17 mouse cellular contexts compared by ENCODE assay signal in the genomic region with DNA sequence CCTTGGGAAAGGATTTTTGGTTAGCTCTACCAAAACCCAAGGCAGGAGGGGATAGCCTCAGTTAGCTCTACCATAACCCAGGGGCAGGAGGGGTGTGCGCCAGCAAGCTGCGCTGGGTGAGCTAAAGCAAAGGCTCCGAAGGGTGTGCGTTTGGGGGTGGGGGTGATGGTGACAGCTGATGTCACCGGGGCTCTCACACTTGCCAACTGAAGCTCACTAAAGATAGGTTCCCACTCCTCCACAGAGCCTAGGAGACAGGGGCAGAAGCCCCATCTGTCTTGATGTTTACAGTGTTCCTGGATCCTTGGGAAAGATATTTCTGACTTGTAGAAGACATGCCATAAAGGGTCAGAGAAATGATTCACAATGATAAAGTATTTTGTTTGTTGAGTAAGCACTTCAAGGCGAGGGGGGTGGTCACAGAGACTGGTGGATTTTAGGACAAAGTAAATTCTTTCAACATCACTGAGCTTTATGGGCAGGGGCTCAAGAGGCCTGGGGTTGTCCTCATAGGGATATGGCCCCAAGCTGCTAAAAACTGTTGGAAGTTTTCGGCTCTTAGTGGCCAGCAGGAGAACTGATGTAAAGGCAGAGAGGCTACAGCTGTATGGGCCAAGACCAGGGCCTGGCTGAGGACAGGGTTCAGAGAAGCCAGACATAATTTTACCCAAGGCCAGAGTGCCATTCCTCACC. TPM values are rescaled to one million over a fixed set of nuclear protein-coding genes. Genes with fewer than 3 reads are reported as not detected.
A peak's percentile ranks its signal among the peaks of the same experiment; 100 is the strongest.
DNase-seq lines count a peak whose midpoint lies in the region; ATAC-seq and TF ChIP-seq lines count a peak whose summit lies in the region.
"Had no signal": no experiment of that assay in that cellular context is flagged by ENCODE, and none has a peak within 500 bp of the region (broad histone marks: within the 10 kb centered on the region; RNA-seq: fewer than 3 reads in every experiment).

No protein-coding gene starts in this region.

- no peak for TF ChIP-seq CTCF in forebrain, postnatal 0 days (IDR thresholded peaks at IDR 0.05; ENCODE audit: low read depth)
- TF ChIP-seq CTCF in embryonic fibroblast, embryonic 13.5 days (IDR thresholded peaks at IDR 0.05; ENCODE audit: borderline replicate concordance, insufficient read depth, low read length): no peak

- ATAC-seq in forebrain, embryonic 16.5 days: no peak
- ATAC-seq in forebrain, postnatal 0 days: no peak
- ATAC-seq: CD4-positive, CD25-positive, alpha-beta regulatory T cell, adult 4 months had no signal

- 73% methylated on average over 7 of the region's 7 CpGs for WGBS in forebrain, embryonic 16.5 days
- WGBS in forebrain, postnatal 0 days: 73% methylated on average over 7 of the region's 7 CpGs
- 82% methylated on average over 7 of the region's 7 CpGs for WGBS in hindbrain, embryonic 10.5 days

- no peaks in the 10 kb centered on the region for H3K9me3 ChIP-seq in forebrain, embryonic 16.5 days (ENCODE audit: control insufficient read depth, low read length)
- H3K9me3 ChIP-seq in forebrain, postnatal 0 days (ENCODE audit: low read length): no peaks in the 10 kb centered on the region
- H3K9me3 ChIP-seq in hindbrain, embryonic 10.5 days: 0 out of 2 replicates have a peak, but pooled peaks cover 3% of the 10 kb centered on the region
- H3K9me3 ChIP-seq: heart, embryonic 12.5 days; liver, embryonic 13.5 days had no signal

- intact Hi-C loops in left cerebral cortex, postnatal 25 days (cut with DNase I): loop anchor here (2.0 kb wide), 1 partner anchor 19 kb away; no protein-coding TSS in a partner anchor
- intact Hi-C loops in left cerebral cortex, postnatal 4 days (cut with DNase I): no loop called here

- no peak for DNase-seq in forebrain, postnatal 0 days
- peak; percentile 18 to 64 for DNase-seq in left cerebral cortex, postnatal 25 days (ENCODE audit: low spot score in 2 of 2)
- DNase-seq in left cerebral cortex, postnatal 4 days: no peak
- DNase-seq in brain, adult 2 months (ENCODE audit: low read depth, low spot score): peak; percentile 52
- no peak for DNase-seq in hindbrain, embryonic 10.5 days (ENCODE audit: low spot score)
- DNase-seq: cerebellum, adult 2 months; heart, postnatal 4 days; kidney, adult 2 months; liver, embryonic 13.5 days; thymus, adult 2 months had no signal

- H3K4me3 ChIP-seq in forebrain, embryonic 16.5 days (replicated peaks; ENCODE audit: low read length): no peak overlapping the region
- H3K4me3 ChIP-seq in forebrain, postnatal 0 days (ENCODE audit: low read depth, low read length): no peak overlapping the region
- H3K4me3 ChIP-seq in embryonic fibroblast, embryonic 13.5 days (ENCODE audit: insufficient read depth, low read length): no peak overlapping the region
- H3K4me3 ChIP-seq in hindbrain, embryonic 10.5 days: no peak overlapping the region
- H3K4me3 ChIP-seq: heart, embryonic 12.5 days; liver, embryonic 13.5 days; myocyte had no signal

- H3K4me2 ChIP-seq in forebrain, embryonic 16.5 days (ENCODE audit: low read length): no peak overlapping the region
- no peak overlapping the region for H3K4me2 ChIP-seq in forebrain, postnatal 0 days (ENCODE audit: low read depth)
- H3K4me2 ChIP-seq: heart, embryonic 12.5 days; liver, embryonic 13.5 days; midbrain, embryonic 11.5 days had no signal

- no peak for TF ChIP-seq POLR2A in embryonic fibroblast, embryonic 13.5 days (IDR thresholded peaks at IDR 0.05; ENCODE audit: low read depth, low read length)

- no peaks in the 10 kb centered on the region for H3K27me3 ChIP-seq in forebrain, embryonic 16.5 days (replicated peaks; ENCODE audit: control insufficient read depth, insufficient read depth, low read length)
- H3K27me3 ChIP-seq in forebrain, postnatal 0 days (ENCODE audit: insufficient read depth, low read length): no peaks in the 10 kb centered on the region
- H3K27me3 ChIP-seq in hindbrain, embryonic 10.5 days (ENCODE audit: insufficient read depth, poor library complexity, severe bottlenecking): no peaks in the 10 kb centered on the region
- H3K27me3 ChIP-seq: heart, embryonic 12.5 days; liver, embryonic 13.5 days had no signal

- H3K4me1 ChIP-seq in forebrain, embryonic 16.5 days (replicated peaks; ENCODE audit: control insufficient read depth, insufficient read depth, low read length): peaks cover 20% of the 10 kb centered on the region
- peaks cover 8% of the 10 kb centered on the region; the same call in 1 of the 2 replicates for H3K4me1 ChIP-seq in forebrain, postnatal 0 days (ENCODE audit: insufficient read depth)
- peaks cover 6% of the 10 kb centered on the region; the same call in 1 of the 2 replicates for H3K4me1 ChIP-seq in embryonic fibroblast, embryonic 13.5 days (ENCODE audit: control insufficient read depth, insufficient read depth, low read length)
- H3K4me1 ChIP-seq in hindbrain, embryonic 10.5 days (replicated peaks): peaks cover 5% of the 10 kb centered on the region; the same call in 1 of the 2 replicates
- H3K4me1 ChIP-seq: liver, embryonic 13.5 days had no signal

- no peak overlapping the region for H3K9ac ChIP-seq in forebrain, embryonic 16.5 days (replicated peaks; ENCODE audit: low read depth, low read length)
- H3K9ac ChIP-seq in forebrain, postnatal 0 days: no peak overlapping the region
- H3K9ac ChIP-seq: heart, embryonic 12.5 days; liver, embryonic 13.5 days had no signal

- H3K27ac ChIP-seq in forebrain, embryonic 16.5 days (ENCODE audit: low read length): peak overlapping the region; percentile 89
- H3K27ac ChIP-seq in forebrain, postnatal 0 days (ENCODE audit: low read depth, low read length): no peak overlapping the region
- H3K27ac ChIP-seq in embryonic fibroblast, embryonic 13.5 days (ENCODE audit: insufficient read depth, low read length): peak overlapping the region; percentile 6; the same call in 1 of the 2 replicates
- H3K27ac ChIP-seq in hindbrain, embryonic 10.5 days: no peak overlapping the region
- H3K27ac ChIP-seq: liver, embryonic 13.5 days had no signal

- no peaks in the 10 kb centered on the region for H3K36me3 ChIP-seq in forebrain, embryonic 16.5 days (ENCODE audit: control insufficient read depth, insufficient read depth)
- H3K36me3 ChIP-seq in forebrain, postnatal 0 days (ENCODE audit: insufficient read depth): no peaks in the 10 kb centered on the region
- H3K36me3 ChIP-seq in hindbrain, embryonic 10.5 days: no peaks in the 10 kb centered on the region
- H3K36me3 ChIP-seq: heart, embryonic 12.5 days; liver, embryonic 13.5 days had no signal

RNA-seq across cellular contexts. Expression of a gene that starts 24.7 kb away (rescaled TPM):
- 0.33 and 0.50 TPM in 2 replicates for polyA plus RNA-seq in forebrain, embryonic 16.5 days (2015; fragmentation: Nextera tagmentation; extraction: Ambion mirVana)
- 0.92 and 1.8 TPM in 2 replicates for total RNA-seq in forebrain, postnatal 0 days (2014; rRNA removed)
- polyA plus RNA-seq in forebrain, postnatal 0 days (2015; fragmentation: Nextera tagmentation; extraction: Ambion mirVana): 0.48 and 0.54 TPM in 2 replicates
- 1 to 10 TPM; 1.3 to 2.0 TPM for total RNA-seq in left cerebral cortex, postnatal 25 days (2021)
- total RNA-seq in left cerebral cortex, postnatal 4 days (2021): under 1 TPM; 0.74 to 0.78 TPM
- not detected in 2 replicates for polyA plus RNA-seq in embryonic fibroblast, embryonic 13.5 days (2011; ENCODE audit: insufficient read length, low read depth, missing spikeins)
- polyA plus RNA-seq in hindbrain, embryonic 10.5 days (2016; fragmentation: Nextera tagmentation; extraction: Ambion mirVana): 0.13 and 0.17 TPM in 2 replicates
- polyA plus RNA-seq: CD4-positive, CD25-positive, alpha-beta regulatory T cell, adult 4 months; limb, embryonic 11.5 days; liver, embryonic 13.5 days; myocyte had no signal

Comparison
In these comparisons a context has a peak if more than half of its experiments do, and no peak if none do; other contexts are left out.
1. H3K27ac ChIP-seq: peak in forebrain, embryonic 16.5 days (single experiment) and embryonic fibroblast, embryonic 13.5 days (single experiment); none in forebrain, postnatal 0 days (single experiment) and hindbrain, embryonic 10.5 days (single experiment).
2. DNase-seq: peak in left cerebral cortex, postnatal 25 days (2 of 2) and brain, adult 2 months (single experiment); none in forebrain, postnatal 0 days (single experiment), left cerebral cortex, postnatal 4 days (single experiment) and hindbrain, embryonic 10.5 days (single experiment).